Comparison of ENCODE assay signal across 8 mouse cellular contexts in the genomic region with DNA sequence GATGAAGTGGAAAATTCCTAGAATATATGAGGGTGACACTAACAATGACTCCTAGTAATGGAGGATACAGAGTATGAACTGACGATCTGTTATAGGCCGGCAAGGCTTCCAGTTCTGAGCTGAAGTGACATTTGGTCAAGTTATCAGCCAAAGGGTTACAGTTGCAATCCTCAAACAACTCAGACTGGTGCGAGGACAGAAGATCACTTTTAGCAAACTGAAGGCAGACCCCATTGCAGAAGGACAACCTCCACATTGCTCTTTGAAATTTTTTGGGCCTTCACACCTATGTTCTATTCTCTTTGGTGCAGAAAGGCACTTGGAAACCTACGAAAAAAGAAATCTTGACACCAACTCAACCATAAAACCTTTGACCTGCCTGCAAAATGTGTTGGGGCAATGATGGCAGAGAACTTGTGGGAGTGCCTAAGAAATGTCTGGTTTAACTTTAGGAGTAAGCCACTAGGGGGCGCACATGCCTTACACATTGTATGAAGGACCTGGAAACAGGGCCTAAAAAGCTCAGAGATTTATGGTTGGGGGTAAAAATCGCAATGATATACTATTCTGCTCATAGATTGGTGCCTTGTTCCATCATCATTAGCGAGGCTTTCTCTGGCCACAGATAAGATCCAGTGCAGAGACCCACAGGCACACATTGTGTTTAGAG.
DNase-seq lines count a peak whose midpoint lies in the region; ATAC-seq and TF ChIP-seq lines count a peak whose summit lies in the region.

No protein-coding gene starts in this region.

- ATAC-seq in forebrain, postnatal 0 days = peak; percentile 54; the same call in 1 of the 2 replicates
- ATAC-seq in midbrain, embryonic 11.5 days (ENCODE audit: low FRiP score) = peak; percentile 77

- 48% methylated on average over 7 of the region's 7 CpGs for whole genome bisulfite sequencing in forebrain, postnatal 0 days
- 50% methylated on average over 7 of the region's 7 CpGs for WGBS in midbrain, embryonic 11.5 days

- no peak overlapping the region for H3K27ac ChIP-seq in forebrain, postnatal 0 days (ENCODE audit: low read depth, low read length)
- H3K27ac ChIP-seq in midbrain, embryonic 11.5 days (ENCODE audit: low read depth, low read length) = no peak overlapping the region

- TF ChIP-seq CTCF in forebrain, postnatal 0 days (IDR thresholded peaks at IDR 0.05; ENCODE audit: low read depth) = peak; percentile 77

- H3K4me1 ChIP-seq in forebrain, postnatal 0 days (ENCODE audit: insufficient read depth) = no peaks in the 10 kb centered on the region
- no peaks in the 10 kb centered on the region for H3K4me1 ChIP-seq in midbrain, embryonic 11.5 days (ENCODE audit: control insufficient read depth, insufficient read depth, low read length)

- peak; percentile 28 for DNase-seq in heart, adult 11 months
- DNase-seq in heart, adult 8-10 months (ENCODE audit: low spot score) = no peak
- peak; percentile 81 for DNase-seq in ES-CJ7 (ENCODE audit: low read depth, low spot score)
- peak; percentile 24 for DNase-seq in cerebellum, adult 11 months
- peak; percentile 75 for DNase-seq in forebrain, postnatal 0 days
- peak; percentile 17 for DNase-seq in layer of hippocampus, adult 9-10 months (ENCODE audit: low spot score)
- DNase-seq in midbrain, embryonic 11.5 days (ENCODE audit: low spot score, missing footprints) = peak; percentile 94
- peak; percentile 75 for DNase-seq in testis, postnatal 10 days (ENCODE audit: low spot score)

- no peak overlapping the region for H3K4me2 ChIP-seq in forebrain, postnatal 0 days (ENCODE audit: low read depth)
- H3K4me2 ChIP-seq in midbrain, embryonic 11.5 days = no peak overlapping the region

- no peaks in the 10 kb centered on the region for H3K36me3 ChIP-seq in forebrain, postnatal 0 days (ENCODE audit: insufficient read depth)
- no peaks in the 10 kb centered on the region for H3K36me3 ChIP-seq in midbrain, embryonic 11.5 days (ENCODE audit: control insufficient read depth, insufficient read depth, low read length)

- H3K9ac ChIP-seq in forebrain, postnatal 0 days = no peak overlapping the region
- H3K9ac ChIP-seq in midbrain, embryonic 11.5 days (ENCODE audit: low read length) = no peak overlapping the region

- H3K9me3 ChIP-seq in forebrain, postnatal 0 days (ENCODE audit: low read length) = no peaks in the 10 kb centered on the region
- H3K9me3 ChIP-seq in midbrain, embryonic 11.5 days (ENCODE audit: control insufficient read depth, low read length) = no peaks in the 10 kb centered on the region

- no peaks in the 10 kb centered on the region for H3K27me3 ChIP-seq in forebrain, postnatal 0 days (ENCODE audit: insufficient read depth, low read length)
- H3K27me3 ChIP-seq in midbrain, embryonic 11.5 days (ENCODE audit: control insufficient read depth, insufficient read depth, low read length) = no peaks in the 10 kb centered on the region

- H3K4me3 ChIP-seq in forebrain, postnatal 0 days (ENCODE audit: low read depth, low read length) = no peak overlapping the region
- no peak overlapping the region for H3K4me3 ChIP-seq in midbrain, embryonic 11.5 days (ENCODE audit: low read depth, low read length)
